Mouse (Mus musculus) ovary, postnatal 14 days (tissue): Measurements from ENCODE around the gene Uvssa.

Experiments
- DNase-seq: peaks from one replicate; pipeline ENCODE4 v3.0.0; 2022; ENCODE audit warnings: low spot score

Gene Uvssa

DNA sequence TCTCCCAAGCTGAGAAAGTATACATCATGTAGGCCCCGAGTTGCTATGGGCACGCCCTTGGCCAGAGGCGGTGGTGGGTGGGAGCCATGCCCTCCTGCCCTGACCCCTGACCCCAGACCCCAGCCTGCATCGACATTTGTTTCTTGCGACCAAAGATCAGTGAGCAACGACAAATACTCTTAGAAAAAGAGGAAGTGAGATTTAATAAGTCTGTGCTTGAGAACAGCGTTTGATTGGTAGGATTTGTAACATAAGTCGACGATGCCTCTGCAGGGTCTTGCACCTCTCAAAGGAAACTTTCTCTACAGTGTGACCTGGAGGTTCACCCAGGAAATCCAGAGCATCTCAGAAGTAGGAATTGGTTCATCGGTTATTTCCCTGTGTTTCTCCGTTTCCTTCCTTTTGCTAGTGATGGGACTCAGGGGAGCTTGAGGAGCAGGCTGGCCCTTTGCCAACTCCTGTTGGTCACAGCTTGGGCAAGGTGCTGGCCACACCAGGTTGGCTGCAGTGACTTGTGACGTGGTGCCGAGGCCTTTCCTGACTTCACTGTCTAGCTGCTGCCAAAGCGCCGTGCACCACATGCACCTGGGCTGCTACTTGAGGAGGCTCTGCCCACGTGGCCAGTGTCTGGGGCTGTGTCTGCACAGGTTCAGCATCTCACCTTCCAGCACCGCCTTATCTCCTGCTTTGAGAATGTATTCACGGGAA is 5.9 kb upstream of the Uvssa start:
- no peak for DNase-seq

DNA sequence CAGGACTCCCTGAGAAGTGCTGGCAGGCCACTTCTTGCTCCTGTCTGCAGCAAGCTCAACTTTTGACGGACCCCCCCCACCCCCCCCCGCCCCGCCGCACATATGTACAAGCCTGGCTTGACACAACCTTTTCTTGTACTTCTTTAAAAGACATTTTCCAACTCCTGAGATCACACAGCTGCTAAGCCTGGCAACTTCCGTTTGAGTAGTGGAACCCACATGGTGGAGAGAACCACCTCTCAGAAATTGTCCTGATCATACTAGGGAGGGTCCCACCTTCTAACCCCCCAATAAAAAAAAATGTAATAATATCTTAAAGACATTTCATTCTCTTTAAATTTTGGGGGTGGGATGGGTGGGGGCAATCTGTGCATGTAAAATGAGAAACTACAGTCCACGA is 1.2 kb upstream of the Uvssa start:
- DNase-seq, result no peak

DNA sequence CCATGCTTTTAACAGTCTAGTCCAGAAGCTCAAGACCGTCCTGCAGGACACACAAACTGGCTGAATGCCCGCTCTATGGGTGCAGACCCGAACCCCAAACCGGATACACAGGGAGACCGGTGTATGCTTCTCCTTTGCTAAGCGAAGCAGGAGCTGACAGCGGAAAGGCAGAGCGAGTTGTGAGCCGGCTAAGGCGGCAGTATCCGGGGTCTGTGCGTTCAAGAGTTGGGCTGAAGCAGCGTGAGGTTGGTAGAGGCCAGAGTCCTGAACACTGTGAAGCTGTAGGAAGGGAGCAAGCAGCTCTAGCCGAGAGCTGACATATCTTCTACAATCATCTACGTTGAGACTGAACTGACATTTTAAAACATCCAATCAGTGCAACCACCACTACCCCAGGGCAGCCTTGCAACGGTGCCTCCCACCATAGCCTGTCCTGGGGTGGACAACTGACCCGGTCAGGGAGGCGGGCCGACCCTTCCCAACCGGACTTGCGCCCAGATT is 498 bp upstream of the Uvssa start:
- DNase-seq, result no peak

DNA sequence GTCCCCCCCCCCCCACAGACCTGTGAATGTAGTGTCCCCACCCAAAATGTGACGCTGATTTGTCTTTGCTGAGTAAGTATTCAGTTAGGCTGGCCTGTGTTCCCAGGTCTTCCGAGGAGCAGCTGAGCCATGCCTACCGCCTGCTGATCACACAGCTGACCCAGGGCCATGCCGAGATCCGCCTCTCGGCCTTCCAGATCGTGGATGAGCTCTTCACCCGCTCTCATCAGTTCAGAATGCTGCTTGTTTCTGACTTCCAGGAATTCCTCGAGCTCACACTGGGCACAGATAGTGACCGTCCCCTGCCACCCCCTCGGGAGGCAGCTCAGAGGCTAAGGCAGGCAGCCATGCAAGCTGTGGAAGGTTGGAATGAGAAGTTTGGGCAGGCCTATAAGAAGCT is 9.2 kb downstream of the Uvssa start:
- DNase-seq, result no peak

DNA sequence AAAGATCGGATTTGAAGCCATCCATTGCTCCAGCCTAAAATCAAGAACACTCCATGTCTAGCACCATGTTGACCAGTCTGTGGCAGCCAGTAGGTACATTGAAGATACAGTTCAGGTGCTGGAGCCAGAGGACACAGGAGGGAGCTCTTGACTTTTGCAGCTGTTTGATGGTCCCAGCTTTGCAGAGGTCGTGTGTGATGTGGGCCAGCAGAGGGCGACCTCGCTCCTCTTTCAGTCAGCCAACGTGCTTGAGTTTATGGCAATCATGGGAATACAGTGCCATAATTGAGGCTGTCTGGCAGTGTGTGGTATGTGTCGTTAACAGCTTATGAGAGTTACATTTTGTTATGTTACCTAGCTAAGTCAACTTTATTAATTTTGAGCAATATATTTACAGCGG is 15.5 kb downstream of the Uvssa start:
- DNase-seq, result peak; percentile 69

DNA sequence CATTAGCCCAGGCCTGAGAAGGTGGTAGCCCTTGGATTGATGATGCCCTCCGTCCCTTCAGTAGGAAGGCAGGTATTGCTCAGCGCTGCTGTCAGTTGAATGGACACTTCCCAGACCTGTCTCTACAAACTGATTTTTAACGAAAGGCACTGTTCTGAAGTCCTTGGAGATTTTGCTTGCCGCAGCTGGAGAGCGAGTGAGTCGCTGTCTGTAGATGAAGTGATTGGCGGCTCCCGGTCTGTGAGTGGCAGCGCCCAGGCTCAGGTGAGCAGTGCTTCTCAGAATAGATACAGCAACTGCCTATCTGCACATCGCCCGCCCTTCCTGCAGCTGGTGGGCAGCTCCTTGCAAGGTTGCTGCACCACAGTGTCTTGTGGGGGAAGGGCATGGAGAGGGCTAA is 17.3 kb downstream of the Uvssa start:
- no peak for DNase-seq

DNA sequence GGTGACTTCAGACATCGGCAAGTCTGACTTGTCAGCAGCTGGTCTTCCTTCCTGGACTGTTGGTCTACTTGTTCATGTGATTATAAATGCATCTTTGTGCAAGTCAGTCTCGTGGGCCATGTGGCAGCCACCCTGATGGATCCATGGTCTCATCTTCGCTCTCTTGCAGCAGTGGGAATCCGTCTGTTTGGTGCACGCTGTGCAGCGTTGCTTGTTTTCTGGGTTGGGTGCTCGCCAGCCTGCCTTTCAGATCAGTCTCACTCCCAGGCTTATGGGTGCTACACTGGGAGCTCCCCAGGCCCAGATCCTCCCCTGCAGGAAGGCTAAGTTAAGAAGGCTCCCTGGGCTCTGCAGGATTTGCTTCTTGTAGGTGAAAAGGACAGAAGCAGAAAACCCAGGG is 18.5 kb downstream of the Uvssa start:
- no peak for DNase-seq

DNA sequence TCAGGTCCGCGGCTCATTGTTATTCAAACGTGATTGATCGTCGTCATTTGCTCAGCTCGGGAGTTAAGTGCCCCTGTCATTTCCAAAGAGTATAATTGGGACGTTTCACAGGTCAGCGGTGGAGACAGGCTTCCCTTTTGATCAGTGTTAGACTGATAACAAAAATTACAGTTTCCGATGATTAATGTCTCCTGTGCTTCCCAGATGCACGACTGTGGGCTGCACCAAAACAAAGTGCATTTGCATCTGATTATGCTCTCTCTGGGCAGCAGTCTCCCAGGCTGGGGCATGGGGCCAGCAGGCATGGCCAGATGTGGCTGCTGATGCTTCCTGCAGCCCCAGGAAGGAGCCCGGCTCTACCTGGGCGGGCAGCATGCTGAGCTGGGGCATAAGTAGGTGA is 22.5 kb downstream of the Uvssa start:
- DNase-seq, result no peak

DNA sequence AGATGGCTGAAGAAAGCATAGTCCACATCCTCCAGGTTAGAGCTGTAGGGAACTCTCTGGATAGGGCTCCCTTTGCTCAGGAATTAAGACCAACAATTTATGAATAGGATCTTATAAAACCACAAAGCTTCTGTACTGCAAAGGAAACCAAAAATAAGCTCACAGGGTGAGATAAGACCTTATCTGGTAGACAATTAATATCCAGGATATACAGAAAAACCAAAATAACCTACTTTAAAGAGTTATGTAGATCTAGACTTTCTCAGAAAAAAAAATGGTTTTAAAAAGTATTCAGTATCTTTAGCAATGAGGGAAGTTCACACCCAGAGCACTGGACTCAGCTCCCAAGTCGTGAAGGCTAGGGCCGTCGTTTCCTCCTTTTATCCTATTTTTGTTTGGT is 42.0 kb downstream of the Uvssa start:
- no peak for DNase-seq

DNA sequence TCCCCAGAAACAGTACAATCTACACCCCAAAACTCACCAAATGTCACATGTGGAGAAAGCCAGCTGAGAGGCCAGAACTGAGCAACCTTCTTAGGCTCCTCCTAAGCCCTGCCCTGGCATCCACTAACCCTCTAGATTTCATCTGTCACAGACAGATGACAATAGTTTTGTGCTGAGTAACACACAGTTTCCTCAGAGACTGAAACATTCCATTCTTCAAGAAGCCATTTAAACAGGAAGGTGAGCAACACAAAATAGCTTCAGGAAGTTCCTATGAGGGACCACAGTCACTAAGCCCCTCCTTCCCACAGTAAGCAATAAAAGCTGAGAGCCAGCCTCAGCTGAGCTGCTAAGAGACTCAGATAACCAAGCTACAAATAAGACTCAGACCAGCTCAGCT is 49.1 kb downstream of the Uvssa start:
- DNase-seq, result no peak

DNA sequence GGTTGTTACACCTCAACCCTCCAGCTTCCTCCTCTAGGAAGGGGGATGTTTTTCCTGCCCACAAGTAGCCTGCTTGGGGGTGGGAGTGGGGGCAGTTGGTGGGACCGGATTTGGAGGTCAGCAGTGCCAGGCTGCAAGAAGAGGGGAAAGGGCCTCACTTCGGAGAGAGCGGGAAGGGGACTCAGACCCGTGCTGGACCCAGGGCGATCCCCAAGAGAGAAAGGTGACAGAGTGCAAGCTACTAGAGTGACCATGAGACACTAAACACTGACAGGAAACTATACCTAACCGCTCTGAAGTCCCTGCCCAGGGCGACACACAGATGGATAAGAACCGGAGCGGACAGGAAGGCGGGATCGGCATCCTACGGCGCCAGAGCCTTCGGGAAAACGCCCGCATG is 51.8 kb downstream of the Uvssa start:
- no peak for DNase-seq

DNA sequence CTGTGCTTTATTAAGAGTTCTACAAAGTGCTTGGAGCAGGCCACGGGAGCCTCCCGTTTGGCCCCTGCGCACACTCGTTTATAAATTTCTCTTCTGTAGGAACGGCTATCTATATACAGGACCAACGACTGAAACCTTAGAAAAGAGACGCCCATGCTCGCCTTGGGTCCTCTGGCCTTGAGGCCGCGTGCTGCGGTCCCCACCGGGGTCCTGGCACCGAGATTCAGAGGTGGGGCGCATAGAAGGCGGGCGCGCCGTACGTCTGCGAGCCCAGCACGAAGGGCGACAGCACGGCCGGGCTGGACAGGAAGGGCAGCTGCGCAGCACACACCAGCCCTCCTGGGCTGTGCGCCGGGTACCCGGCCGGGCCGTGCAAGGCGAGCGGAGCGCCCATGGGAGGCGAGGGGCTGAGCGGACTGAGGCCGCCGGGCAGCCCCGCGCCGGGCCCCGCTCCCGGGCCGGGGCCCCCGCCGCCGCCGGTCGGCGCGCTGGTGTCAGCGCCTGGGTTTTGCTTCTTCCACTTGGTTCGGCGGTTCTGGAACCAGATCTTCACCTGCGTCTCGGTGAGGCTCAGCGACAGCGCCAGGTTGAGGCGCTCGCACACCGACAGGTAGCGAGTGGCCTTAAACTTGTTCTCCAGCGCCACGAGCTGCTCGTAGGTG is 52.3 kb downstream of the Uvssa start:
- no peak for DNase-seq

DNA sequence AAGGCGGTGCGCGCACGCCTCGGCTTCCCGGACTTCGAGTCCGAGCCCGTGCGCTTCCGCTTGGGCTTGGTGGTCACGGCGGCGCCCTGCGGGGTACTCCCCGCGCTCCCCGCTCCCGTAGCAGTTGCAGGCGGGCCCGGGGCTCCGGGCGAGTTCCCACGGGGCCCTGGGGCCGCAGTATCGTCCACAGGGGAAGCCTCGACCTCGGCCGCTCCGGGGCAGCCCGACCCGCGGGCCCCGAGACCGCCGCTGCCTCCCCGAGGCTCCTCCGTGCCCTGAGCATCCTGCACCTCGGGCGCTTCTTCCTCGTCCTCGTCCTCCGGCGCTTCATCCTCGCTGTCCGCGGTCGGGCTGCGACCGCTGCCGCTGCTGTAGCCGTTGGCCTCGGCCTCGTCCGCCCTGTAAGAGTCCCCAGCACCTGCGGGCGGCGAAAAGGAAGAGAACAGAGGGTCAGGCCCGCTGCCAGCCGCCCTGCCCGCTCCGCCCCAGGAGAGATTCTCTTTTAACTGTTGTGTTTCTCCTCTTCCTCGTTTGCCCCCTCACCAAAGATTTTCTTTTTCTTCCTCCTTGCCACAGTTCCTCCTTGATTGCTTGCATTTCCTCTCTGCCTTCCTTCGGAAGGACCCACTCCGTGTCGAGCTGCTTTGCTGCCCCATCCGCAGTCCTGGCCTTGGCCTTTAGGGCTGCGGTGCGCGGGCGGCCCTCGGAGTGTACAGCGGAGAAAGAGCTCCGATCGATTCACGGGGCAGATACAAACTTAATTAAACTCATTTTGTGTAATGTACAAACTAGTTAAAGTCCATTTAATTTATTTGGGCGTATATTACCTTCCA is 53.0 kb downstream of the Uvssa start:
- no peak for DNase-seq

DNA sequence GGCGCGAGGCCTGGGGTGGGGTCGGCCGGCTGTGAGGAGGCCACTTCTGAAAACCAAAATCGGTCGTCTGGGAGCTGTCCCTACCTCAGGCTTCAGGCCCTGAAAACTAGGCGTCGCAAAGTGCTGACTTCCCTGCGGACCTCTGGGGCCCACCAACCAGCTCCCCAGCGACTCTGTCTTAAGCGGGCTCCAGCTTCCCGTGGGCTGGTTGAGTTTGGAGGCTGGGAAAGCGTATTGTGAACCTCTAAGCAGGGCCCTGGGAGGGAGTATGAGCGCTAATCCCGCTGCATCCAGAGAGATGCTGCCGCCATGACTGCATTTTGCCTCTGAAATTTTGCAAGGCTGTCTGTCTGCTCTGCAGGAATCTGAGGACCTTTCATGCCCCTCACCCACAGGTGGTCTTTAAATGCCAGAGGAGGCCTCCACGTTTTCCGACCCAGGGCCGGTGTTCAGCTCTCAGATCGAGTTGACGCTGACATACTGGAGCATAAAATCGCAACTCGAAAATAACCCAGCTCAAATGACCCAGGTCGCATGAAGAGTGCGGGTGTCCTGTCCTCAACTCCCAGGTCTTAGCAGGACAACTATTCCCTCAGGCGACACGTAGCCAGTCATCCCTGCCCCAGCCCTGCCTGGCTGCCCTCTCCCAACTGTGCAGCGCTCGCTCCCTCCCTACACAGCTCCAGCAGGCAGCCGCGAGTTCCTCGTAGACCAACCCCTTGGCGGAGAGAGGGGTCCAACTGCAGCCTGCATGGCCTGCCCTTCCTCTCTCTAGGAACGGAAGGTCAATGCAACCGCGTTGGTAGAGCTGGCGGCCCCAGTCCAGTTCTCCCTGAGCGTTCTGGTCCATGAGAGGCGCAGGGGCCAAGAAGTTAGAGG is 53.9 kb downstream of the Uvssa start:
- no peak for DNase-seq

DNA sequence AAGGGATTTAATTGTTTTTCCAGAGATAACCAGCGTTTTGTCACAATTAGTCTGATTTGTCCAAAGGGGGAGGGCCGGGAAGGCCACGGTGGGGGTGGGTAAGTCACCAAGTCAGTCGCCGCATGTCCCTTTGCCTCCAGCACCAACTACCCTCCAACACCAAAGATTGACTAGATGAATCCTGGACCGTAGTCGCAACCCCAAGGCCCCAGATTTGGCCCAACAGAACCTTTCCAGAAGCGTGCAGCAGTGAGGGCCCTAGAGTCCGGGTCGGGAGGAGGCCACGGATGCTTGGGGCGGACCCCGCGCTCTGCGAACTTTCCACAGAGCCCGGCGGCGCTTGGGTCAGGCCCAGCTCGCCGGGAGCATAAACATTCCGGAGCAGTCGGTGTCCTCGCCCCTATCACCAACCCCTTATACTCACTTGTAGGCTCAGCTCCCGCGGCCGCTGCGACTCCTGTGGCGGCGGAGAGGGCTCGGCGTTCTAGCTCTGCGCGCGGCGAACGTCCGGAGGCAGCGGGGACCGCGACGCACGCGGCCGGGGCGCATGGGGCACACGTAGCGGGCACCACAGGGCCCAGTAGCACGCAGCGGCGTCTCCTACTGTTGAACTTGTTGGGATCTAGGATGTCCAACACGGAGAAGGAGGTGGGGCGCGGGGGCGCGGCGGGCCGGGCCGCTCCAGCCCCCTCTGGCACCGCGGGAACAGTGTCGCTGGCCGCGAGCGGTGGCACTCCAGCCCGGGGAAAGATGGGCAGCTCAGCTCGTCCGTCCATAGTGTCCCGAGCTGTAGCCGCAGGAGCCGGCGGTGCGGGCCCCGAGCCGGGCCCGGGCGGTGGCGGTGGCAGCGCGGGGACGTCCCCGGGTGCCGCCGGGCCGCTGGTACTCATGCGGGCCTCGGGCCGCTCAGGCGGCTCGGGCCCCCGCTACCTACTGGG is 55.1 kb downstream of the Uvssa start, which contains the start of gene Nkx1-1:
Nkx1-1 (minus strand) TSS at position 776 of the 938 bp plus-strand sequence.
- no peak for DNase-seq

DNA sequence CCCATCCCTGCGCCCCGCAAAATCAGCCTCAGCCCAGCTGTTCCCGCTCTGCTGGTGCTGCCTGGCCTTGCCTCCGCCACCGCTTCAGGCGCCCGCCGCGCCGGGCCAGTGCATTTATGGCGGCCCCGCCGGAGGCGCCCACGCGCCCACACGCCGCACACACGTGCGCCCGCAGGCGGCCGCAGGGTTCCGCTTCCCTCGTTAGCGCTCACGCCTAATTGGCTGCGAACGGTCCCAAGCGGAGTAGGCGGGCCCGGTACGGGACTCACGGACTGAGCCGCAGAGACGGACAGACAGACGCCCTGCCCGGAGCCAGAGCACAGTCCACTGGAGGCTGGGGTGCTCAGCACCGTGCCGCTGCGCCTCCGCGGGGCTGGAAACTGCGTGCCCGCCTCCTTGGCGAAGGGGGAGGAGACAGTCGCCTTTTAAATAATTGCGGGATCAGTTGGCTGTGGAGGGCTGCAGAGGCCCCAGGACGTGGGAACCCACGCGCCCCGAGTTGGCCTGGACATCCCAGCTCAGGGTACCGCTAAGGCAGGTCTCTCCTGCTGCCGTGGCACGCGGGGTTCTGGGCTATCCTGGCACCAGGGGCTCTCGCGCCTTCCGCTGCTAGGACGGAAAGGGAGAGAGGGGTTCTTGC is 55.9 kb downstream of the Uvssa start:
- no peak for DNase-seq

DNA sequence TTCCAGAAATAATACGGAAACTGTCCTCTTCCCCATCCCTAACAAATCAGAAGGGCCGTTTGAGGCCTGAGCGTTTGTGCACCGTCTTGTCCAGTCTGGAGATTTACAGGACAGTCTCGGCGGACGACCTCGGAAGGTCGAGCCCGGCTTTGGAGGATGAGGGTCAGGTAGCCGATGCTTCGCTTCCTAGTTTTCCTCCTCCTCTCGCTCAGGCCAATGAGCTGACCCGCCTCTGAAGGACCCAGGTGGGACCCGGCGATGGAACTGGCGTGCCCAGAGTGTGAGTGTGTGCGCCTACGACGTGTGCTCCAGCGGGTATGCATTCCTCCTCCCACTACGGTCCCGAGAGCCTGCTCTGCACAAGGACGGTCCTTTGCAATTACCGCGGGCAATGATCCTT is 56.8 kb downstream of the Uvssa start:
- DNase-seq, result no peak

DNA sequence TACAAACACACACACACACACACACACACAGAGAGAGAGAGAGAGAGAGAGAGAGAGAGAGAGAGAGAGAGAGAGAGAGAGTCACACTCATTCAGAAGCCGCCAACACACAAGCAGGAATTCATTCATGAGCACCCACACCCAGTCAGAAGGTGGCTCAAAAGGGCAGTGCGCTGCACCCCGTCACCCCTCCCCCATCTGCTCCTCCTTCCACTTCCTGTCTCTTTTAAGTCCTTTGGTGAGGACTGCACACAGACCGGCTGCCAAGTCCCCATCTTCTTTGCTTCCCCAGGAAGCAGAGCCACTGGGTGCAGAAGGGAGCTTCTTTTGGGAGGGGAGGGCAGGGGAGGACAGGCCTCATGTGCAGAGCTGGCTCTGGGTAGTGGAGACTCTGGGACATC is 57.6 kb downstream of the Uvssa start:
- DNase-seq, result no peak

DNA sequence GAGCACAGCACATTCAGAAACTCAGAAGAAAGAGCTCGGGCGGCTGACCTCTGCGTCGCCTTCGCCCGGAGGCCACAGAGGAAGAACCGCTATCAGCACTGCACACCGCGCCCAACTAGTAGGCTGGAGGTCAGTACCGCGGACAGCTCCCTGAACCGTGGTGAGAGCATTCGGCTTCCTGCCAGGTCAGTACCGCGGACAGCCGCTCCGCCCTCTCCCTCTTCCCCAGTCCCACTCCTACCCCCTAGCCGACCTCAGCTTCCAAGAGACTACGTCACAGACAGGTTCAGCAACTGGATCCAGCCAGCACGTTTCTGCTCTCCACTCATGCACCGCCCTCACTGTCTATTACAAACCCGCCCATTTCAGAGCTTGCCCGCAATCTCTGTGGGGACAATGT is 59.9 kb downstream of the Uvssa start:
- DNase-seq, result peak; percentile 99
